Mouse (Mus musculus) MEL (cell line): ENCODE measurements around the gene Pter. TPM values are rescaled to one million over a fixed set of nuclear protein-coding genes. Genes with fewer than 3 reads are reported as not detected.

Experiments
- DNase-seq: peaks from one replicate; pipeline ENCODE4 v3.0.0; 2011; ENCODE audit warnings: low read depth, low spot score
- H3K27ac ChIP-seq: 2 replicates; pipeline ENCODE4 v1.5.1; 2012; ENCODE audit warnings: low read depth, mild to moderate bottlenecking, control low read depth, low read length, moderate library complexity; ENCODE audit not compliant: control insufficient read depth
- H3K27me3 ChIP-seq, 2 experiments: fragments of 150-350 bp in 1 of 2; sonication (generic) in 1 of 2; 2 replicates each; pipeline ENCODE4 v1.6.1; 2012; ENCODE audit warnings: low read length in 2 of 2, mild to moderate bottlenecking in 2 of 2, improper control_type of control experiment in 1 of 2, moderate library complexity in 1 of 2; ENCODE audit not compliant: insufficient read depth in 2 of 2, control insufficient read depth in 1 of 2
- H3K36me3 ChIP-seq, 2 experiments: 2 replicates each; pipeline ENCODE4 v1.6.1; 2012 to 2014; ENCODE audit warnings: low read length in 2 of 2, improper control_type of control experiment in 1 of 2, inconsistent platforms in 1 of 2, mild to moderate bottlenecking in 1 of 2; ENCODE audit not compliant: insufficient read depth in 2 of 2, control insufficient read depth in 1 of 2
- H3K4me1 ChIP-seq, 2 experiments: fragments of 150-350 bp in 1 of 2; sonication (generic) in 1 of 2; 2 replicates each; pipeline ENCODE4 v1.6.1; 2012; ENCODE audit warnings: low read length in 2 of 2, improper control_type of control experiment in 1 of 2, mild to moderate bottlenecking in 1 of 2; ENCODE audit not compliant: insufficient read depth in 2 of 2, control insufficient read depth in 1 of 2
- H3K4me3 ChIP-seq, 2 experiments: fragments of 150-350 bp in 1 of 2; sonication (generic) in 1 of 2; 2 replicates each; pipeline ENCODE4 v1.5.1; 2012; ENCODE audit warnings: low read depth in 2 of 2, low read length in 2 of 2, mild to moderate bottlenecking in 2 of 2, moderate library complexity in 2 of 2, control low read depth in 1 of 2, improper control_type of control experiment in 1 of 2; ENCODE audit not compliant: control insufficient read depth in 1 of 2, insufficient read depth in 1 of 2
- H3K79me2 ChIP-seq: 2 replicates; pipeline ENCODE4 v1.6.1; 2012; ENCODE audit warnings: mild to moderate bottlenecking, low read length, moderate library complexity; ENCODE audit not compliant: control insufficient read depth, poor library complexity, insufficient read depth
- H3K9ac ChIP-seq: 2 replicates; pipeline ENCODE4 v1.6.1; 2012; ENCODE audit warnings: low read depth, mild to moderate bottlenecking, control low read depth, low read length, moderate library complexity; ENCODE audit not compliant: control insufficient read depth, poor library complexity, severe bottlenecking
- H3K9me3 ChIP-seq: fragments of 150-350 bp; sonication (generic); replicated peaks from 2 replicates; pipeline ENCODE4 v1.6.1; 2012; ENCODE audit warnings: mild to moderate bottlenecking, low read length, improper control_type of control experiment, moderate library complexity; ENCODE audit not compliant: insufficient read depth
- BHLHE40 ChIP-seq: IDR thresholded peaks from 2 replicates; pipeline ENCODE4 v1.6.1; 2012; ENCODE audit warnings: low read depth, mild to moderate bottlenecking, inconsistent platforms, low read length, improper control_type of control experiment, borderline replicate concordance
- CHD1 ChIP-seq: IDR thresholded peaks from 2 replicates; pipeline ENCODE4 v1.6.1; 2012; ENCODE audit warnings: low read depth, mild to moderate bottlenecking, inconsistent platforms, low read length, improper control_type of control experiment
- CHD2 ChIP-seq: IDR thresholded peaks from 2 replicates; pipeline ENCODE4 v1.6.1; 2011; ENCODE audit warnings: low read length, improper control_type of control experiment
- E2F4 ChIP-seq: IDR thresholded peaks from 2 replicates; pipeline ENCODE4 v1.6.1; 2011; ENCODE audit warnings: low read depth, low read length, improper control_type of control experiment, borderline replicate concordance
- ELF1 ChIP-seq: IDR thresholded peaks from 2 replicates; pipeline ENCODE4 v1.6.1; 2014; ENCODE audit warnings: low read depth, mild to moderate bottlenecking, inconsistent platforms, low read length, improper control_type of control experiment, moderate library complexity
- EP300 ChIP-seq, 2 experiments: IDR thresholded peaks; 2 replicates each; pipeline ENCODE4 v1.6.1; 2011; ENCODE audit warnings: improper control_type of control experiment in 2 of 2, low read length in 2 of 2, low read depth in 1 of 2, mild to moderate bottlenecking in 1 of 2
- HCFC1 ChIP-seq: IDR thresholded peaks from 2 replicates; pipeline ENCODE4 v1.6.1; 2012; ENCODE audit warnings: low read depth, mild to moderate bottlenecking, inconsistent platforms, low read length, improper control_type of control experiment, moderate library complexity
- JUND ChIP-seq: IDR thresholded peaks from 2 replicates; pipeline ENCODE4 v1.6.1; 2011; ENCODE audit warnings: low read depth, mild to moderate bottlenecking, improper control_type of control experiment, low read length
- MAZ ChIP-seq: IDR thresholded peaks from 2 replicates; pipeline ENCODE4 v1.6.1; 2012; ENCODE audit warnings: low read depth, mild to moderate bottlenecking, inconsistent platforms, low read length, improper control_type of control experiment
- NELFE ChIP-seq: IDR thresholded peaks from 2 replicates; pipeline ENCODE4 v1.6.1; 2011; ENCODE audit warnings: low read depth, low read length, improper control_type of control experiment
- NRF1 ChIP-seq: IDR thresholded peaks from 2 replicates; pipeline ENCODE4 v1.6.1; 2014; ENCODE audit warnings: low read depth, mild to moderate bottlenecking, inconsistent platforms, low read length, improper control_type of control experiment, moderate library complexity; ENCODE audit not compliant: poor library complexity, insufficient read depth, severe bottlenecking
- POLR2A ChIP-seq, 2 experiments: IDR thresholded peaks; 2 replicates each; pipeline ENCODE4 v1.6.1; 2011 to 2012; ENCODE audit warnings: low read length in 2 of 2, mild to moderate bottlenecking in 2 of 2, control low read depth in 1 of 2, improper control_type of control experiment in 1 of 2, low read depth in 1 of 2, moderate library complexity in 1 of 2; ENCODE audit not compliant: control insufficient read depth in 1 of 2, insufficient read depth in 1 of 2, poor library complexity in 1 of 2
- POLR2AphosphoS2 ChIP-seq: IDR thresholded peaks from 2 replicates; pipeline ENCODE4 v1.6.1; 2011; ENCODE audit warnings: low read length, improper control_type of control experiment
- POLR2AphosphoS5 ChIP-seq: IDR thresholded peaks from 2 replicates; pipeline ENCODE4 v1.6.1; 2012; ENCODE audit warnings: low read depth, borderline replicate concordance, mild to moderate bottlenecking, inconsistent platforms, low read length, moderate library complexity, mixed read lengths
- RAD21 ChIP-seq: IDR thresholded peaks from 2 replicates; pipeline ENCODE4 v1.6.1; 2011; ENCODE audit warnings: mild to moderate bottlenecking, low read depth, low read length, improper control_type of control experiment
- RCOR1 ChIP-seq: IDR thresholded peaks from 2 replicates; pipeline ENCODE4 v1.6.1; 2012; ENCODE audit warnings: low read depth, mild to moderate bottlenecking, inconsistent platforms, low read length, improper control_type of control experiment
- SMC3 ChIP-seq: IDR thresholded peaks from 2 replicates; pipeline ENCODE4 v1.6.1; 2011; ENCODE audit warnings: low read depth, low read length, improper control_type of control experiment
- TAL1 ChIP-seq: IDR thresholded peaks from 2 replicates; pipeline ENCODE4 v1.6.1; 2012; ENCODE audit warnings: mild to moderate bottlenecking, inconsistent platforms, low read length, moderate library complexity, mixed read lengths
- TBP ChIP-seq: IDR thresholded peaks from 2 replicates; pipeline ENCODE4 v1.8.0; 2011; ENCODE audit warnings: low read depth, low read length, improper control_type of control experiment
- USF2 ChIP-seq, 2 experiments: IDR thresholded peaks; 2 replicates each; pipeline ENCODE4 v1.6.1; 2011 to 2012; ENCODE audit warnings: improper control_type of control experiment in 2 of 2, low read length in 2 of 2, borderline replicate concordance in 1 of 2, inconsistent platforms in 1 of 2, low read depth in 1 of 2, mild to moderate bottlenecking in 1 of 2; ENCODE audit not compliant: insufficient read depth in 1 of 2
- ZC3H11A ChIP-seq: IDR thresholded peaks from 2 replicates; pipeline ENCODE4 v1.6.1; 2012; ENCODE audit warnings: low read depth, mild to moderate bottlenecking, inconsistent platforms, low read length, improper control_type of control experiment
- ZNF384 ChIP-seq: IDR thresholded peaks from 2 replicates; pipeline ENCODE4 v1.6.1; 2012; ENCODE audit warnings: low read depth, mild to moderate bottlenecking, inconsistent platforms, low read length, improper control_type of control experiment
- polyA plus RNA-seq, 2 experiments: library from polyadenylated mRNA; stranded (reverse) in 1 of 2; unstranded in 1 of 2; fragments of >175 nt in 1 of 2; fragments of >200 nt in 1 of 2; gene quantifications; 2 replicates each; pipeline versions ENCODE4 v1.2.1 to v1.2.4; 2012; ENCODE audit warnings: low replicate concordance in 2 of 2, low read depth in 1 of 2; ENCODE audit not compliant: insufficient read length in 2 of 2, insufficient read depth in 1 of 2, missing spikeins in 1 of 2
- total RNA-seq: library from RNA; depleted of rRNA; stranded (reverse); fragments of 300-350 nt; gene quantifications from 2 replicates; pipeline ENCODE4 v1.2.3, GENCODE M21; 2012

Gene Pter
- total and polyA plus RNA-seq, 3 experiments = 19.4 to 19.6 TPM; not detected in 1

DNA sequence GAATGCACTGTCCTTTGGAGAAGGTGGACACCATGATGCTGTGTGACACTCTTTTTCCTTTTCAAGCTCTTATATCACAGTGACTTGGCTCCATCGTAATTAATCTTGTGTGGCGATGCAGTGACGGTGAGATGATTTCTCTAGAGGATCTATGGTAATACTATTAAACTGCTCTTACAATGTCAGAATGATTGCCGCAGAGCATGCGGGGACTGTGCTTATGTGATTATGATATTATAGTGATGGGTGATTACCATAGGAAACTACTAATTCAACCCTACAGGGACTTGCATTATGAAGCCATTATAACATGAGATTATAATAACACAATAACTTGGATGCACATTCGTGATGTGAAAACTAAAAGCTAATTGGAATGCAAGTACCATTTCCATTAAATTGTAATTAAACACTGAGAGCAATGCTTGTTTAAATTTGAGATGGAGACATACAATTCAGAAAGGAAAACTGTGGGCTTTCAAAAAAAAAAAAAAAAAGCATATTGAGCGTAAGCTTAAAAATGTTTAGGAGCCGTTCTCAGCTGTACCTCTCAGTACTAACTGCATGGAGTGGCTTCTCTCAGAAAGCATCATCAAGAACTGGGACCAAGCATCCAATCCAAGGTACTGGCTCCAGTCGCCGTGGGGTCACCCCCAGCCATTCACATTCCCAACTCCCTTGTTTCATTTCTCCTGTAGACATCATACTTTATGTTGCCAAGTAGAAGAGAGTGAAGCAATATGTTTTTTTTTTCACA, 13.8 kb downstream of the Pter start:
- H3K27ac ChIP-seq = no peak overlapping the region
- H3K27me3 ChIP-seq = no peaks in the 10 kb centered on the region
- no peaks in the 10 kb centered on the region for H3K4me1 ChIP-seq
- DNase-seq = no peak
- H3K9me3 ChIP-seq = no peaks in the 10 kb centered on the region
- no peaks in the 10 kb centered on the region for H3K79me2 ChIP-seq
- TF ChIP-seq EP300 (IDR thresholded peaks at IDR 0.05; ENCODE audit: low read depth in 1 of 2, low read length in 2 of 2) (no peak), BHLHE40 (no peak), CHD2 (no peak), ZC3H11A (no peak), TAL1 (no peak), TBP (no peak), E2F4 (no peak), ZNF384 (no peak), HCFC1 (no peak)
- H3K36me3 ChIP-seq = no peaks in the 10 kb centered on the region
- no peak overlapping the region for H3K9ac ChIP-seq
- no peak overlapping the region for H3K4me3 ChIP-seq

DNA sequence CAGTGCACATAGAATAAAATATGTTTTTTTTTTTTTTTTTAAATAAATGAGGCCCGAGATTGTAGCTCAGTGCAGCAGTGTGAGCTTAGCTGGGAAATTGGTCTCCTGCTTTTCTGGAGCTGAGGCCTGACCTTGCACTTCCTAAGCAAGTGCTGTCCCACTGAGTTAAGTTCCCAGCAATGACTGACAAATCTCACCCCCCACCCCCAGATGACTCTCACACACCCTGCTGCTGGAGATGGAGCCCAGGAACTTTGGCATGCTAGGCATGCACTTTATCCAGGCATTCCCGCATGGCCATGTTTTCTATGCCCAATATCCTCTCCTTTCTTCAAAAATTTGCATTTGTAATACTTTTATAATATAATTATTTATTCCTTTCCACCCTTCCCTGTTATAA, 14.8 kb downstream of the Pter start:
- H3K79me2 ChIP-seq = no peaks in the 10 kb centered on the region
- no peaks in the 10 kb centered on the region for H3K4me1 ChIP-seq
- no peak overlapping the region for H3K27ac ChIP-seq
- no peaks in the 10 kb centered on the region for H3K9me3 ChIP-seq
- TF ChIP-seq POLR2AphosphoS5 = no peak
- no peak for TF ChIP-seq NRF1
- no peak for TF ChIP-seq RCOR1
- TF ChIP-seq USF2 (IDR thresholded peaks at IDR 0.05; ENCODE audit: borderline replicate concordance in 1 of 2, insufficient read depth in 1 of 2, low read depth in 1 of 2, low read length in 2 of 2) = no peak
- TF ChIP-seq POLR2AphosphoS2 = no peak
- no peak for TF ChIP-seq CHD2
- no peak for TF ChIP-seq RAD21
- TF ChIP-seq SMC3 = no peak
- no peak for TF ChIP-seq ZC3H11A
- no peak for TF ChIP-seq EP300 (IDR thresholded peaks at IDR 0.05; ENCODE audit: low read depth in 1 of 2, low read length in 2 of 2)
- TF ChIP-seq NELFE = no peak
- TF ChIP-seq MAZ = no peak
- no peak for TF ChIP-seq JUND
- TF ChIP-seq ELF1 = no peak
- no peak for TF ChIP-seq E2F4
- TF ChIP-seq POLR2A (IDR thresholded peaks at IDR 0.05; ENCODE audit: control insufficient read depth in 1 of 2, insufficient read depth in 1 of 2, low read depth in 1 of 2, low read length in 2 of 2, poor library complexity in 1 of 2) = no peak
- TF ChIP-seq TAL1 = no peak
- TF ChIP-seq CHD1 = no peak
- H3K9ac ChIP-seq = no peak overlapping the region
- H3K4me3 ChIP-seq = no peak overlapping the region
- no peak for DNase-seq
- no peaks in the 10 kb centered on the region for H3K27me3 ChIP-seq
- H3K36me3 ChIP-seq = no peaks in the 10 kb centered on the region
